Mouse (Mus musculus) ES-CJ7 (cell line): ENCODE measurements around the gene Grm7.
A peak's percentile ranks its signal among the peaks of the same experiment; 100 is the strongest.

ENCODE experiments used
- DNase-seq: peaks from one replicate; pipeline ENCODE4 v3.0.0; 2011; ENCODE audit warnings: low read depth, low spot score

Gene Grm7

DNA sequence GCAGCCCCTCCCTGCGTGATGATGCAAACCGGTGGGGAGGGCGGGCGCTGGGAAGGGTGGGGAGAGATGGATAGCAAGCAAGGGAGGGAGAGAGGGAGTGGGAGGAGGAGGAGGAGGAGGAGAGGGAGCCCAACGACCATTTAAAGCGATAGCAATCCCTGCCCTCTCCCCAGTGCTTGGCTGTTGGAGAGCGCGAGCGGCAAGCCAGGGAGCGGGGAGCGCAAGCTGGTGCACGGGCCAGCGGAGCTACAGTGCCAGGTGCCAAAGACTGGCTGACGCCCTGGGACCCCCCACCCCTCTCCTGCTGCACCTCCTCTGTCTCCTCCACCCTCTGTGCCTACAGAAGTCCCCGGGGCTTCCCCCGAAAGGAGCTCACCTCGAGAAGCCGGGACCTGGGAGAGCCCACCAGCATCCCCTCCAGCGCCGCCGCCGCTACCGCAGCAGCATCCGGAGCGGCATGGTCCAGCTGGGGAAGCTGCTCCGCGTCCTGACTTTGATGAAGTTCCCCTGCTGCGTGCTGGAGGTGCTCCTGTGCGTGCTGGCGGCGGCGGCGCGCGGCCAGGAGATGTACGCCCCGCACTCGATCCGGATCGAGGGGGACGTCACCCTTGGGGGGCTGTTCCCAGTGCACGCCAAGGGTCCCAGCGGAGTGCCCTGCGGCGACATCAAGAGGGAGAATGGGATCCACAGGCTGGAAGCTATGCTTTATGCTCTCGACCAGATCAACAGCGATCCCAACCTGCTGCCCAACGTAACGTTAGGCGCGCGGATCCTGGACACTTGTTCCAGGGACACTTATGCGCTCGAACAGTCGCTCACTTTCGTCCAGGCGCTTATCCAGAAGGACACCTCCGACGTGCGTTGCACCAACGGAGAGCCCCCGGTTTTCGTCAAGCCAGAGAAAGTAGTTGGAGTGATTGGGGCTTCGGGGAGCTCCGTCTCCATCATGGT, at the start of gene Grm7:
Gene Grm7, plus strand, starts transcription at position 171 of the 951 bp plus-strand sequence.
- peak; percentile 54 for DNase-seq

DNA sequence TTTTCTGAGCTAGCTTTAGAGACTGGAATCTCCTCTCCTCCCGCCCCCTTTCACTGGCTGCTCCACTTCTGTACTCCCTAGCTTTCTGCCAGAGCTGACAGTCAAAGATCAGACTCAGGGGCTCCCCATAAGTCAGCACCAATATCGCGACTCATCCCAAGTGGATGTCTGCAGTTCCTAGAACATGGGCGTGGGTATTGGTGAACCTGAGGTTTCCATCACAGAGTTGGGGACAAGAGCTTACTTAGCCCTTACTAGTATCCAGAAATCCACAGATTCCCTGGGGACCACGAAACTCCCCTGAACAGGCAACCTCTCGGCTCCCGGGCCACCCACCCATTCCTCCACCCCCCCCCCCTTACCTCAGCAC, 355 bp upstream of the Grm7 start:
- peak; percentile 20 for DNase-seq

DNA sequence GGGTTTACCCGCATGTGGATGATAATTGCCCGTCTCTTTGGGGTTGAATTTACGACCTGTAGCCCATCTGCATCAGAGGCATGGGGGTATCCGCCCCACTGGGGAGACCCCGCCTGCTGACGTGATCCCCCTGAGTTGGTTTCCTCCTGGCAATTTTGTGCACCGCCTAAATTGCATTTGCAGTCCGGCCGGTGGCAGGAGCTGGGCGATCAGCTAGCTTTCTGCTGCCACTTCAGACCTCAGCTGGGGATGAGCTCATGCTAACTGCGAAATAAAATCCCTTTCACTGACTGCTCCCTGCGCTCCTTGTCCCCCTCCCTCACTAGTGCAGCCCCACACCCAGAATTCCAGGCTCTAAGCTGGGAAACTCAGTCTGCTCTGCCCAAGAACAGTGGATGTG, 1.5 kb downstream of the Grm7 start:
- DNase-seq, result peak; percentile 4

DNA sequence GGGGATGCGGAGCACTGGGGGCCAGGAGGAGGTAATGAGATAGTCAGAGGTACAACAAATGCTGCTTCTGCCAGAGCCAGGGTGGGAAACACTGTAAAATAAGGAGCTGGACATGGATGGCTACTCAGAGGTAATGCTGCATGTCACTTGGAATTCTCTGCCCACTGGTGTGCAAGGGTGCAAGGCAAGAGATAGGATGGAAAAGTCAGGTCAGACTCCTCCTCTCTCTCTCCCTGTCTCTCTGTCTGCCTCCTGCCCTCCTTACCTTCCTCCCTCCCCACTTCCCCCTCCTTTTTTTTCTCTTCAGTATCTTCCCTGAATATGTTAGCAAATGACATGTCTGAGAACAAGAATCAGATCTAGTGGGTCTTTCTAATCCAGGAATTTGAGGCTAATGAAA, 3.8 kb downstream of the Grm7 start:
- no peak for DNase-seq

DNA sequence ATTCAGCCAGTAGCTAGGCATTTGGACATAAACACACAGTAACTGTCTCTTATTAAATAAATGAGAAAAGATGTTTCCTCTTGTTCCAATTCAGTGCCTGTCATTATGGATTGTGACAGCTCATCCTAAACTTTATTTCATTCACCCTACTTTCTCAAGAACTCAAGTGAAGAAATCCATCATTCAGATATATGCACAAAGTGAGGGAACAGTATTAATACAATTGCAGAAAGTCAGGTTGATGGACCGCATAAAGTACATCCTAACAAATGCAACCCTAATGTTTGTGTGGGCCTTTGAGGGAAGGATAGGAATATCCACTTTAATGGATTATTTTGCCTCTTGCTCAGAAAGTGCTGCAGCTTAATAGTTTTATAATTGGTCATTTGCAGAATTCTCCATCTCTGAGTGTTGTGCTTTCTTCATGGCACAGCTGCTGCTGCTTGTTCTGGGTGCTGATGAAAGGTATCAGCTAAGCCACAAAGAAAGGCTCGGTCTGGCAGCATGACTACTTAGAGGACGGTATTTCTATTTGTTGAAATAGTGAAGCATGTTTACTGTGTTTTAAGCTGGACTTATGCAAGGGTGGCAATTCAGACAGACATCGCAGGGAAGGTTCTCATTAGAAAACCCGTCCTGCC, 8.1 kb downstream of the Grm7 start:
- no peak for DNase-seq

DNA sequence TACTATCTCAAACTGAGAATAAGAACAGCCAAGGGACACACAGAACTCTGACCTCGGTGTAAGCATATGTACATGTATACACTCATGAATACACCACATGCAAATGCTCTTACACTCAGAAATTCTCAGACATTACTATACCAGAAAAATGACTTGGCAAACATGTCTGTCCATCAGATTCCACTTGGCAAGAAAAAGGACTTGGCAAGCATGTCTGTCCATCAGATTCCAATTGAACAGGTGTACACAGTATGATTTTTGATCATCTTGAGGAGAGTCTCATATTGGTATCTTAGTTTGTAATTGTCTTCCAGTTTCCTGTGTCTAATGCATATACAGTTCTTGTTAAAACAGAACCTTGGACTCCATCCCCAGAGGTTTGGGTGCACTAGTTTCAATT, 19.1 kb downstream of the Grm7 start:
- no peak for DNase-seq

DNA sequence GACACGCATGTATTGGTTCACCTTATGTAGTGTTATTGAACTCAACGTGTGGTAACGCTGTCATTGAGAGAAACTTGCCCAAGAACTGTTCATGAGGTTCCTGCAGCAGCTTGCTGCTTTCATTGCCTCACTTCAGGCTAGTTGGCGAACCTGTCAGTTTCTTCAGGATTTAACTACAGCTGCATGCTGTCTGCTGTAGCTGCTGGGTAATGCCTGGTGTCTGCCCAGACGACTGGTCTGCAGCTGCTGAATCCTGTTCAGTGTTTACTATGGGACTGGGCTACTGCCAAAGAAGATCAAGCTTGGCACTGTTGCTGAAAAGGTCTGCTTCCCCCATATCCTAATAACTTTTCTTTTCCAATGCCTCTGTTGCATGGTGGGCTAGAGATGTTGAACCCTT, 23.1 kb downstream of the Grm7 start:
- DNase-seq, result no peak

DNA sequence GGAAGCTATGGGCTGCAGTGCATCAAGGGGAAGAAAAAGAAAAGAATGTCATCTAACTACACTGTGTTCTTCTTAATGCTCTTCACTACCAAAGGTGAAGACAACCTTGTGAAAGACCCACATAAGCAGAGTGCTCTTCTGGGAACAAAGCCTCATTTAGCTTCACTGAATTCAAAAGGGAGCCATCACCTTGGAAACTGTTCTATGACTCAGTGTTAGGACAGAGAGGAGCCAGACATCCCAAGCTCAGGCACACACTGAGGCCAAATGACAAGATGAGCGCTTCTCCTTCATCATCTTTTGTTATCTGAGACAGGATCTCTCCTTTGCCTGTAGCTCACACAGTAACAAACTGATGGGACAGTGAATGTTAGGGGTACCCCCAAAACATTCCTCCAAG, 45.6 kb downstream of the Grm7 start:
- no peak for DNase-seq

DNA sequence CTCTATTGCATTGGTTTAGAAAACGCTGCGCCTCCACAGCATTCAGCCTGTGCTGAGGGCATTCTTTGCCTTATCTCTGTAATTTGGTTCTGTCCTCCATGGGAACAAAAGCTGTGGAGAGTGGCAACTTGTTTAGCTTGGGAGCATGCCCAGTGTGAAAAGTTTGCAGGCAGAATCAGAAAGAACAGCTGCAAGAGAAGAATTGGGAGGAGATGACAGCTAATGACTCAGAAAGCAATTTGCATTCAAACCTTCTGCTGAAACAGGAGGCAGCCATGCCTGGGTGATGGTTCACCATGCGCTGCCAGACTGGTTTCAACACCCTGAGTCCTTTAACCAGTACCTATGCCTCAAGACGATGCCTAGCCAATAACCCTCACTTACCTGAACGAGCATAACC, 64.4 kb downstream of the Grm7 start:
- no peak for DNase-seq

DNA sequence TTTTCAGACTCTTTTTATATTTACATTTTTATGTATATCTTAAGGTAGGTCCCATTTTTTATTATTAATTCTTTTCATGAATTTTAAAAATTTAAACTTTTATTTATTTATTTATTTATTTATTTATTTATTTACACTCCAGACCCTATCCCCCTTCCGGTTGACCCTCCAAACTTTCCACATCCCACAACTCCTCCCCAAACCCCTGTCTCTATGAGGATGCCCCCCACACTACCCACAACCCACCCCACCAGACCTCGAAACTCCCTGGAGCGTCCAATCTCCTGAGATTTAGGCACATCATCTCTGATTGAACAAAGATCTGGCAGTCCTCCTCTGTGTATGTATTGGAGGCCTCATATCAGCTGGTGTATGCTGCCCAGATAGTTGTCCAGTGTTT, 69.6 kb downstream of the Grm7 start:
- no peak for DNase-seq

DNA sequence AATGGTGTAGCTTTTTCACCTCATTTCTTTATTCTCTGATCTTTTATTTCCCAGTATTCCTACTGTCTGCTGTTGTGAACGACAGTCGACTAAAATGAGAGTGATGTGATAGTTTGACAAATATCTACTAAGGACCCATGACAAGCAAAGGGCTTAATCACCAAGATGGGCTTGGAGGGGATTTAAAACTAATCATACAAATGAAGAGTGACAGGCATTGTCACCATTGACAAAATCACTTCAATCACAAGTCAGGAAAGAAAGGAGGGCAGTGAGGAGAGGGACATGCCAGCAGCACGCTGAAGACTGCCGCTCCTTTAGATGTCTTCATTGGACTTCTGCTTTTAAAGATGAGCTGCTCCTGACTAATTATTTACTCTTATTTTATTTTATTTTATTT, 78.0 kb downstream of the Grm7 start:
- no peak for DNase-seq

DNA sequence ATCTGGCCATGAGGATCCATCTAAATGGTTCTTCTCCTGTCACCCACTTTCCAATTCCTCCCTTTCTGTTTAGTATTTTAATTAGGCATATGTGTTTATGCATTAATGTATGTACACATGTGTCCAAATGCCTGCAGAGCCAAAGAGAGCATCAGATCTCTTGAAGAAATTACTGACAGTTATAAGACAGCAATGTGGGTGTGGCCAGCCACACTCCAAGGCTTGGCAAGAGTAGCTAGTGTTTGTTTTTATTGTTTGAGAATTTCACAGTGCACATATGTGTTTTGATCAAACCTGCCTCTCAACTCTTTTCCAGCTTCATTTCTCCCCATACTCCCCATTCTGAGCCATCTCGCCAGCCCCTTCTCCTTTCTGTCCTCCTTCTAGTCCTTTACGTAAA, 88.5 kb downstream of the Grm7 start:
- no peak for DNase-seq

DNA sequence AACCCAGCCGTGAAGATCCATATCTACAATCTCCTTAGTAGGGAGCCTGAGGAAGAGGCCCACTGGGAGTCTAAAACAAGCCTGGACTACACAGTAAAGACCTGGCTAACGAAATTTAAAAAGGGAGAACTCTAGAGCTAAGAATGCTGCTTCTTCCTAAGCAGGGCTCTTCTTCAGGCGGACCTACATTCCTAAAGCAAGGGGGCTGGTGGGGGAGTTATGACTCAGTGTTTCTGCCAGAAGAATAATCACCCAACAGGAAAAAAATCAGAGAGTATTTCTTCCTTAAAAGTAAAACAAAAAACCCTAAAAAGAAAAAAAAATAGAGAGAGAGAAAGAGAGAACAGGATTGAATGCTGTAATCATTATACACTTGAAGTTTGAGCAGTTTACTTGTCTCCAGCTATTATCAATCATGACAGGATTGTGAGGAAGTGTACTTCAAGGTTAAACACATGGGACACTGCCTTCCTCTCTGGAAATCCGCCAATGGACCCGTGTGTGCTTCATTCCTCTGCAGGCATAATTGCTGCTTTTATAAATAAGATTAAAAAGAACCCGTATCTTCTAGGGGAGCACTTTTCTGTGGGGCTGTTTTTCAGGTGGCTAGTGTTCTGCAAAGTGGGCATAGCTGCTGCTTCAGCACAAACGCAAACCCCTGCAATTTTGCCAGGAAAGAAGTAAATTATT, 98.7 kb downstream of the Grm7 start:
- no peak for DNase-seq

DNA sequence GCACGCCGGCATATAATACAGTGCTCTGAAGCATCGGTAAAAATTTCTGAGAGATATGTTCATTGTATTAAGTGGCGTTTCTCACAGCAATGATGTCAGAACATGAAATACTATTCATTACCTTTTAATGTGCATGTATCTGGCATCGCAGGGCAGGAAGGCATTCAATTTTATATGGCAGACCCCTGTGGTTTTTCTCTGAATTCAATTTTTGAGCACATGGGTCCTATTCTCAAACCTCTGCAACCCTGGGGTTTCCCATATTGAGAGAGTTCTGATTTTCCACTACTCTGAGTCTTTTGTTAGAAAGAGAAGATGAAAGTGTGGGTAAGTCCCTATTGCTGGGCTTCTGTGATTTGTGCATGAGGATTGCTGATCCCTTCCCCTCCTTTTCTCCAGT, 110.5 kb downstream of the Grm7 start:
- no peak for DNase-seq

DNA sequence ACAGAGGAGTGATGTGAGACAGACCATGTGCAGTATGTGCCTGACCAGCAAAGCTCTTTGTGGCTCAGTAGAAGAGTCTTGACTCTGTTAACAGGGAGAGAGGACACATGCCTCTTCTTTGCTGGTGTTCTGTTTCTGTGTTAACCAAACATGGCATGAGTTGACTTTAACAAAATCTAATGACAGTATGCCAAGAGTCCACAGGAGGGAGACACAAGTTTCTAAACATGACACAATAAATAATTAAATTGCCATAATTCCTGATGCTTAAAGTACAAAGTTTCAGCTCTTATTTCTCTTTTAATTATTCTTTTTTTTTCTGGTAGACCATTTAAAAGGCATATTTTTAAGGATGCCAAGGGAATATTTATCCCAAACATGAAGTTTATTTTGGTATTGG, 124.2 kb downstream of the Grm7 start:
- no peak for DNase-seq

DNA sequence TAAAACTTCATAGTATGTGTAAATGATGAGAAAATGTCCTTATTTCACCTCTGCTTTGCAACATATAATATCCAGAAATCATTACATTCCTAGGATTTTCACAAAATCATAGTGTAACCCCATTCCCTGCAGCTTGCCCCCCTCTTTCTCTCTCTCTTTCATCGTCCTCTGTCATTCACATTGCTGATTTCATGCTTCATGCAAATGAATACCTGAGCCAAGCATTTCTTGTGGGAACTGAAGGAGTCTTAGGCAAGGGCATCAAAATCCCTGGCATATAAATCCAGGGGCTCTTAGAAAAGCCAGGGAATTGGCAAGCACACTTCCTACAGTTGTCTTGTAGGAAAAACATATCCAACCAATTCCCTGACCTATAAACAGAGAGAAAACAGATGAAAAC, 127.3 kb downstream of the Grm7 start:
- no peak for DNase-seq

DNA sequence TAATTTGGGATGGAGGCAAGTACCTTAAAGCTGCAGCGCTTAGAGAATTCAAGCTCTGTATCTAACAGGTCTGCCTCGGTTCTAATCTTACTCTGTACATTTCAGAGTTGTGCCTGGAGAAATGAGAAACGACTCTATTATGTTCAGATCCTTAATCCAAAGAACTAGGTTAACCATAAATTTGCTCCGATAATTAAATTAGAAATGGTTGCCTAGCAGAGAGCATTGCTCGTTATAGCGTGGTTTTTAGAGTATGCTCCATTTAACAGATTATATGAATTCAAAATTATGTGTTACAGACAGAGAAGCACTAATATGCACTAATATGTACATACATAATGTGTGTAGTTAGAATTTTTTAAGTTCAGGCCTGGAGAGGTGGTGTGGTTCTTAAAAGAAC, 130.7 kb downstream of the Grm7 start:
- DNase-seq, result no peak

DNA sequence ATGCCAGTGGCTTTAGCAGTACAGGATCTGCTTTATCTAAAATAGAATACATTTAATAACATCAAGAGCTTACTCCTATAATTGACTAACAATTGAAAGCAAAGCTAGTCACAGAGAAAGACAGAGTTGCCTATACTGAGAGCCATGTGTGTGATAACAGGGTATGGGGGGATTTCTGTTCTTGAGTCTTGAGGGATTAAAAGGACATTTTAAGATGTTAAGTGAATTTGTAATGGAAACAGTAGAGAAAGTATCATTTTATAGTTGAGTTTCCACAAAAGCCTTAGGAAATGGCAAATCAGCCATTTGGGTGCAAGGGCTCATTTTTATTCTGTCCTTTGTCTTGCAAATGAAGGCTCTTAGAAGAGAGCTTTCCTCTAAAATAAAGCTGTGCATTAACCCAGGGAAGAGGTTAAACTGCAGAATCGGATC, 140.1 kb downstream of the Grm7 start:
- DNase-seq, result peak; percentile 45

DNA sequence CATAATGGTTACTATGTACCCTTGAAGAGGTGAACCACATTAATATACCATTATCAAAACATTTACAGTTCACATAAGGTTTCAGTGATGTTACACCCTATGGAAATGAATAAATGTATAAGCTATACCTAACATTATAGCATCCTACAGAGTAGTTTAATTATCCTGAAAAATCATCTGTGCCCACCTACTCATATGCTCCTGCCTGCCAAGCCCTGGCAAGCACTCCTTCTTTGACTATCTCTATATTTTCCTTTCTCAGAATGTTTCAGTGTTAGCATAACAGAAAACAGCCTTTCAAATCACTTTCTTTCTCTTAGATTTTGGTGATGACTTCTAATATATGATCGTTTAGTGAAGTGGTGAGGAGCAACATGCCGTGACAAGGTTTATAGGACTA, 147.3 kb downstream of the Grm7 start:
- DNase-seq, result no peak

DNA sequence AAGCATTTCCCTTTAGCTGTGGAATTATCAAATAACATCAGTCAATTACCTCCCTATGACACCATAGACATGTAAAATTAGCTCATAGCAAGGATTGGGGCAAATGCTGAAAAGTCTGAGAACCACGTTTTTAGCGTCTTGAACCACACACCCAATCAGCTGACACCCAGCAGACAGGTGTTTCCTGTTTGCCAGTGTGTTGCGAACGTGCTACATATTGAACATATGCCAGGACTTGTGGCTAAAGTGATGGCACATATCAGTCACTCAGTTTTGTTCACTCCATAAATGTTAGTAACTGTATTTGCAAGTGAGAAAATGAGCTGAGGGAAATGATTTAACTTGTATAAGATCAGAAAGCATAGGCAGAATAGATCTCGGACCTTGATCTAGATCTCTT, 162.1 kb downstream of the Grm7 start:
- no peak for DNase-seq

DNA sequence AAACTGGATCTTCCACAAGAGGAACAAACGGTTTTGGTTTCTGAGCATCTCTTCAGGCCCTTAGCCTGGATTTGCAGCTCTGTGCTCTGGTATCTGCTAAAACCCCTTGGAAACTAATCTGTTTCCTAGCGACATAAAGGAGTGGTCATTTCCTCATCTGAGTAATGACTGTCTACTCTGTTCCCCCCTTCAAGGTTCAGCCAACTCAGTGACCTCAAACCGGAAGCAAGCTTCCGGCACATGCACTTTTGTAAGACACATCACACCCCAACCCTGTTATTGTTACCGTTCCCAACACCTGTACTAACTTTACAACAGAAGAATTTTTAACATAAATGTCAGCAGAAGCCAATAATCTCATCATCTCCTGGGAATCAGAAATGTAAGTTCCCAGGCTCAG, 166.8 kb downstream of the Grm7 start:
- DNase-seq, result no peak

DNA sequence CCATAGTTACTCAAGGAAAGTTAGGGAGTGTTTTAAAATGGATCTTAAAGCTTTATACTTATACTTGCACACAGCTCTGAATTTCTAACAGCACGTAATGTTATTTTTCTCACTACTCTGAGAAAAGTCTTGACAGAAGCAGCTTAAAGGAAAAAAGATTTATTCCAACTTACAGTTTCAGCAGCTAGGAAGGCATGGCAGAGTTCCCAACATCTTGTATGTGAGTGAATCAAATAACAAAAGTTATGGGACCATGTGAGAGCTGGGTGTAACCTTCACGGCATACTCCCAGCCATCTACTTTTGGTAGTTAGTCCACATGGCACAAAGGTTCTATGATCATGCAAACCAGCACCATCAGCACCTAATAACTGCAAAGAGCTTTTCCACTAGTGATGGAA, 172.9 kb downstream of the Grm7 start:
- DNase-seq, result no peak

DNA sequence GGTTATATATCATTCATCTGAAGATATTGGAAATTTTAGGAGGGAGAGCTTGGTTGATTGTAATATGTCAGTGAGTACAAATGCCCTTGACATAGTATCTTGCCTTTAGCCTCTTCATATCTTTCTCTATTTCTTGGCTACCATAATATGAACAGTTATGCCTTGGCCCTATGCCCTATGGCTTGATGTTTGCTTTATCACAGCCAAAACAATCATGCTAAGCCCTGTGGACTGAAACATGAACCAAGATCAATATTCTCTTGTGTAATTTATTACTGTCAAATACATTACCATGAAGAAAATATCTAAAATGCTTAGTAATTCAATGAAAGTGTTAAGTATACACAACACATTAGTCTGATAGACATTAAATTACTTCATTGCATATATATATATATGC, 222.9 kb downstream of the Grm7 start:
- DNase-seq, result no peak
